Mouse (Mus musculus) erythroblast, adult 5-6 weeks (primary cell): ENCODE data around the gene Sstr2. TPM values are rescaled to one million over a fixed set of nuclear protein-coding genes. Genes with fewer than 3 reads are reported as not detected.

Experiments
- ATAC-seq: replicated peaks from 2 replicates; pipeline ENCODE4 v1.8.0; 2016; ENCODE audit warnings: moderate number of reproducible peaks, mild to moderate bottlenecking, moderate TSS enrichment, inconsistent platforms; ENCODE audit not compliant: poor library complexity, low FRiP score, severe bottlenecking
- total RNA-seq, 2 experiments: library from RNA; stranded (forward) in 1 of 2; stranded (reverse) in 1 of 2; fragments of 150-400 nt in 1 of 2; fragments of 200-764, 138-1000 nt in 1 of 2; gene quantifications; 2 replicates each; pipeline versions ENCODE4 v1.2.3 to v1.2.4; 2015 to 2017; ENCODE audit warnings: low replicate concordance in 2 of 2

Sstr2 gene
- total RNA-seq, 2 experiments from 2014 or later = not detected

GRCm38 (mm10) chr11:113617132-113617911, 1.8 kb upstream of the Sstr2 start:
- no peak for ATAC-seq

GRCm38 (mm10) chr11:113618303-113618671, 855 bp upstream of the Sstr2 start:
- ATAC-seq = no peak

GRCm38 (mm10) chr11:113619420-113620080, 408 bp downstream of the Sstr2 start:
- no peak for ATAC-seq

GRCm38 (mm10) chr11:113621001-113621400, 1.9 kb downstream of the Sstr2 start:
- ATAC-seq = no peak

- no peak for ATAC-seq
These were observed 2.9 kb downstream of the Sstr2 start for GRCm38 (mm10) chr11:113622028-113622427.

GRCm38 (mm10) chr11:113625437-113625836, 6.3 kb downstream of the Sstr2 start:
- ATAC-seq = no peak

- no peak for ATAC-seq
These were observed 8.6 kb downstream of the Sstr2 start for GRCm38 (mm10) chr11:113627785-113628184.

- ATAC-seq = no peak
These were observed 11.5 kb downstream of the Sstr2 start for GRCm38 (mm10) chr11:113630642-113631041.

- no peak for ATAC-seq
These were observed 12.2 kb downstream of the Sstr2 start for GRCm38 (mm10) chr11:113631302-113631701.

GRCm38 (mm10) chr11:113631862-113632261, 12.7 kb downstream of the Sstr2 start:
- no peak for ATAC-seq

- ATAC-seq = no peak
These were observed 13.2 kb downstream of the Sstr2 start for GRCm38 (mm10) chr11:113632303-113632702.

GRCm38 (mm10) chr11:113633398-113633797, 14.3 kb downstream of the Sstr2 start:
- no peak for ATAC-seq

- ATAC-seq = no peak
These were observed 15.6 kb downstream of the Sstr2 start for GRCm38 (mm10) chr11:113634699-113635121.

GRCm38 (mm10) chr11:113638680-113639079, 19.5 kb downstream of the Sstr2 start:
- no peak for ATAC-seq

- ATAC-seq = no peak
These were observed 26.0 kb downstream of the Sstr2 start for GRCm38 (mm10) chr11:113645181-113645580.

GRCm38 (mm10) chr11:113648152-113648551, 29.0 kb downstream of the Sstr2 start:
- peak; percentile 61 for ATAC-seq

GRCm38 (mm10) chr11:113648690-113649352, 29.7 kb downstream of the Sstr2 start, which contains the start of gene Cog1:
Gene Cog1 (plus strand): TSS chr11:113649169.
- peak; percentile 6 for ATAC-seq

- peak; percentile 53 for ATAC-seq
These were observed 30.4 kb downstream of the Sstr2 start, which contains the start of gene Slc39a11 for GRCm38 (mm10) chr11:113649353-113650210. Gene Slc39a11 (minus strand): TSS chr11:113650079.

GRCm38 (mm10) chr11:113651206-113651906, 32.2 kb downstream of the Sstr2 start:
- ATAC-seq = peak; percentile 82
